28 mouse cellular contexts compared by ENCODE assay signal in genomic region chr4:137014124-137014523, GRCm38 (mm10). TPM values are rescaled to one million over a fixed set of nuclear protein-coding genes. Genes with fewer than 3 reads are reported as not detected.
"Had no signal": no experiment of that assay in that cellular context is flagged by ENCODE, and none has a peak within 500 bp of the region (broad histone marks: within the 10 kb centered on the region; RNA-seq: fewer than 3 reads in every experiment).

No protein-coding gene starts in this region.

- H3K9me3 ChIP-seq: embryonic facial prominence, embryonic 10.5 days; embryonic facial prominence, embryonic 12.5 days; embryonic facial prominence, embryonic 13.5 days; embryonic facial prominence, embryonic 15.5 days; forebrain, embryonic 10.5 days; forebrain, embryonic 12.5 days; forebrain, embryonic 13.5 days; forebrain, embryonic 15.5 days had no signal

- ATAC-seq: forebrain, embryonic 13.5 days; forebrain, embryonic 14.5 days; forebrain, embryonic 15.5 days; forebrain, embryonic 16.5 days; forebrain, postnatal 0 days had no signal

- H3K27ac ChIP-seq: embryonic facial prominence, embryonic 10.5 days; embryonic facial prominence, embryonic 12.5 days; embryonic facial prominence, embryonic 13.5 days; embryonic facial prominence, embryonic 15.5 days; forebrain, embryonic 10.5 days; forebrain, embryonic 12.5 days; forebrain, embryonic 13.5 days; forebrain, embryonic 15.5 days; gastrocnemius, adult 2 months; heart, adult 2 months had no signal

- H3K27me3 ChIP-seq: embryonic facial prominence, embryonic 12.5 days; embryonic facial prominence, embryonic 13.5 days; embryonic facial prominence, embryonic 15.5 days; forebrain, embryonic 12.5 days; forebrain, embryonic 13.5 days; forebrain, embryonic 15.5 days had no signal

- H3K9ac ChIP-seq: embryonic facial prominence, embryonic 12.5 days; embryonic facial prominence, embryonic 13.5 days; embryonic facial prominence, embryonic 15.5 days; forebrain, embryonic 12.5 days; forebrain, embryonic 13.5 days; forebrain, embryonic 15.5 days; forebrain, postnatal 0 days had no signal

- DNase-seq: cerebellum, adult 9-10 months; cerebellum, adult 9-11 months; cerebellum, postnatal 36 days; embryo, embryonic 11 days; forebrain, postnatal 0 days; gastrocnemius, postnatal 10 days; gastrocnemius, postnatal 14 days; gastrocnemius, postnatal 36 days; heart, adult 11 months; heart, adult 18-20 months; heart, adult 2 months had no signal

- H3K36me3 ChIP-seq: forebrain, embryonic 15.5 days had no signal

- H3K4me3 ChIP-seq: embryonic facial prominence, embryonic 10.5 days; embryonic facial prominence, embryonic 12.5 days; embryonic facial prominence, embryonic 13.5 days; embryonic facial prominence, embryonic 15.5 days; erythroblast, embryonic 14.5 days; forebrain, embryonic 10.5 days; forebrain, embryonic 12.5 days; forebrain, embryonic 13.5 days; forebrain, embryonic 15.5 days; gastrocnemius, adult 2 months; heart, adult 2 months had no signal

- H3K4me1 ChIP-seq: embryonic facial prominence, embryonic 10.5 days; embryonic facial prominence, embryonic 12.5 days; embryonic facial prominence, embryonic 13.5 days had no signal

- H3K4me2 ChIP-seq: embryonic facial prominence, embryonic 12.5 days; embryonic facial prominence, embryonic 13.5 days; embryonic facial prominence, embryonic 15.5 days; forebrain, embryonic 12.5 days; forebrain, embryonic 13.5 days; forebrain, embryonic 15.5 days had no signal

RNA-seq across cellular contexts. Expression of gene Epha8, which starts 57.5 kb away (rescaled TPM):
- total RNA-seq: common myeloid progenitor, adult 5-6 weeks; gastrocnemius, adult 18-20 months; gastrocnemius, adult 2 months; gastrocnemius, adult 8-10 months; gastrocnemius, postnatal 14 days; gastrocnemius, postnatal 25 days; gastrocnemius, postnatal 36 days; granulocyte monocyte progenitor cell, adult 5-6 weeks; heart, adult 2 months had no signal
